Mouse (Mus musculus) spleen, adult 2 months (tissue): Measurements from ENCODE around the gene Scnn1g. TPM values are rescaled to one million over a fixed set of nuclear protein-coding genes. Genes with fewer than 3 reads are reported as not detected.

Experiments
- DNase-seq, 2 experiments: peaks; one replicate each; pipeline versions ENCODE4 v3.0.0 to v3.0.0-alpha.2; 2012 to 2021; ENCODE audit warnings: low spot score in 2 of 2, low read depth in 1 of 2
- H3K27ac ChIP-seq: fragments of 200-500 bp; 2 replicates; pipeline ENCODE4 v1.5.1; 2012; ENCODE audit warnings: low read length, inconsistent platforms; ENCODE audit not compliant: insufficient read depth
- H3K27me3 ChIP-seq: fragments of 200-500 bp; 2 replicates; pipeline ENCODE4 v1.6.1; 2012; ENCODE audit warnings: mild to moderate bottlenecking, moderate library complexity, low read length, inconsistent platforms; ENCODE audit not compliant: control insufficient read depth, insufficient read depth
- H3K36me3 ChIP-seq: fragments of 200-500 bp; 2 replicates; pipeline ENCODE4 v1.6.1; 2012; ENCODE audit warnings: mild to moderate bottlenecking, low read length, inconsistent platforms; ENCODE audit not compliant: control insufficient read depth, insufficient read depth
- H3K4me1 ChIP-seq: fragments of 200-500 bp; 2 replicates; pipeline ENCODE4 v1.6.1; 2011; ENCODE audit warnings: inconsistent platforms; ENCODE audit not compliant: control insufficient read depth, insufficient read depth, insufficient read length
- H3K4me3 ChIP-seq: fragments of 200-500 bp; 2 replicates; pipeline ENCODE4 v1.5.1; 2011; ENCODE audit warnings: mild to moderate bottlenecking, inconsistent platforms; ENCODE audit not compliant: insufficient read depth, insufficient read length; ENCODE audit errors: extremely low read depth
- CTCF ChIP-seq: fragments of 200-500 bp; IDR thresholded peaks from 2 replicates; pipeline ENCODE4 v1.5.1; 2011; ENCODE audit warnings: mild to moderate bottlenecking, inconsistent platforms; ENCODE audit not compliant: insufficient read depth, insufficient read length, insufficient replicate concordance; ENCODE audit errors: extremely low read depth
- POLR2A ChIP-seq: fragments of 200-500 bp; IDR thresholded peaks from 2 replicates; pipeline ENCODE4 v1.6.1; 2011; ENCODE audit warnings: low read depth, low read length, inconsistent platforms
- WGBS: fragments of 180-500 bp; shearing (Covaris S2); methylation state at CpG from one replicate; pipeline ENCODE4 v1.1.7; 2018; 5-methylcytosine and 5-hydroxymethylcytosine counted together
- polyA plus RNA-seq: library from polyadenylated mRNA; depleted of rRNA; stranded (reverse); fragments of >200 nt; gene quantifications from 2 replicates; pipeline ENCODE4 v1.2.3, GENCODE M21; 2012

Gene Scnn1g
- polyA plus RNA-seq, 1 experiment, result 0.04 TPM

DNA sequence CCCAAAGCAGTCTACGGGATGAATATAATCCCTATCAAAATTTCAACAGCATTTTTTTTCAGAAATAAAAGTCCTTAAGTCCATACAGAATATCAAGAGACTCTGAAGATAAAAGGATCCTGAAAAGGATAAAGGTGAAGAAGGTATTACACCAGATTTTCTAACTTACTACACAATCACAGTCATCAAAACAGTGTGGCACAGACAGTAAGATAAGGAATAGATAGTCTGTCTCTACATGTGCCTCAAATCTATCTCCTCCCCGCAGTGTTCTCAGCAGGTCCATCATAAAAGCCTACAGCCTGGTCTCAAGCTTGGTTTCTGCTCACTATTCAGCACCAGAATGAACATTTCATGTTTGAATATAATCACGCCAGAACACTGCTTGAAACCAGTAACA lies 33.8 kb upstream of the Scnn1g start:
- DNase-seq, result no peak
- no peak for TF ChIP-seq CTCF
- no peak for TF ChIP-seq POLR2A
- Histone ChIP-seq H3K4me3 (no peak overlapping the region), H3K27me3 (no peaks in the 10 kb centered on the region), H3K36me3 (peaks cover 2% of the 10 kb centered on the region; the same call in 1 of the 2 replicates), H3K27ac (no peak overlapping the region), H3K4me1 (no peaks in the 10 kb centered on the region; the same call in none of the 2 replicates)
- WGBS, result 96% methylated on average over 3 of the region's 3 CpGs

DNA sequence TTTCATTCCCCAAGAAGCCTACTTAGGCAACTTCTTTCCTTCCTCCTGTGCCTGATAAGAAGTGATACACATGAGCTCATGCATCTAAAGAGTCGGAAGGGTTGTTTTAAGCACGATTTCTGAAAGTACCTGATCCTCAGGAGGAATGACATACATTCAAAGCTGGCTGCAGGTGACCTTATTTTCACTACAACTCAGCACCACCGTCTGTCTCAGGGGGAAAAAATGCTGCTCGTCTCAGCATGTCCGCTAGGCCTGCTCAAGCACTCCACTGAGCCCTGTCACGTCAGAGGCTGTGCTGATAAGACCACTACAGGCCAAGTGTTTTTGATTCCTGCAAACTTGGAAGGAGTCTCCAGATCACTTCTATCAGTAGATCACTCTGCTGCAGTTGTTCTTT lies 32.3 kb upstream of the Scnn1g start:
- Histone ChIP-seq H3K4me3 (no peak overlapping the region), H3K27me3 (peaks cover 3% of the 10 kb centered on the region), H3K4me1 (peaks cover 6% of the 10 kb centered on the region), H3K27ac (no peak overlapping the region), H3K36me3 (peaks cover 2% of the 10 kb centered on the region; the same call in 1 of the 2 replicates)
- 80% methylated on average over 6 of the region's 6 CpGs for WGBS
- DNase-seq, result no peak
- TF ChIP-seq CTCF (no peak), POLR2A (no peak)

DNA sequence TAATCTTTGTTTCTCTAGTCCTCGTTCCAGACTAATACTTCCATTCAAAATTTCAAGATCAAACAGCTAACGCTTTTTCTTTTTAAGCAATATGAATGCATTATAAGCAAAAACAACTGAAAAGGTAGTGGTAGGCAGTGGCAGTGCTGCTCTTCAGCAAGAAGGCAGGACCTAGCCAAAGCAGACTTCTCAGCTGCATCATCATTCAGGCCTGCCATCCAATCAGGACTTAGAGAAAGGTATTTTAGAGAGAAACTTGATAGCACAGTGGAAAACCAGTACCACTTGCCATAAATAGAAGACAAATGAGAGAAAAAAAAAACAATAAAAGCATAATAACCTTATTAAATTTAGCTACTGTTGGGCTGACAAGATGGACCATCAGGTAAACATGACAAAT lies 29.2 kb upstream of the Scnn1g start:
- no peak overlapping the region for H3K27ac ChIP-seq
- DNase-seq, result no peak
- peaks cover 3% of the 10 kb centered on the region for H3K27me3 ChIP-seq
- peaks cover 6% of the 10 kb centered on the region; the same call in 1 of the 2 replicates for H3K4me1 ChIP-seq
- H3K36me3 ChIP-seq, result peaks cover 2% of the 10 kb centered on the region; the same call in 1 of the 2 replicates
- WGBS, result 91% methylated on average over 2 of the region's 2 CpGs
- TF ChIP-seq CTCF (no peak), POLR2A (no peak)
- no peak overlapping the region for H3K4me3 ChIP-seq

DNA sequence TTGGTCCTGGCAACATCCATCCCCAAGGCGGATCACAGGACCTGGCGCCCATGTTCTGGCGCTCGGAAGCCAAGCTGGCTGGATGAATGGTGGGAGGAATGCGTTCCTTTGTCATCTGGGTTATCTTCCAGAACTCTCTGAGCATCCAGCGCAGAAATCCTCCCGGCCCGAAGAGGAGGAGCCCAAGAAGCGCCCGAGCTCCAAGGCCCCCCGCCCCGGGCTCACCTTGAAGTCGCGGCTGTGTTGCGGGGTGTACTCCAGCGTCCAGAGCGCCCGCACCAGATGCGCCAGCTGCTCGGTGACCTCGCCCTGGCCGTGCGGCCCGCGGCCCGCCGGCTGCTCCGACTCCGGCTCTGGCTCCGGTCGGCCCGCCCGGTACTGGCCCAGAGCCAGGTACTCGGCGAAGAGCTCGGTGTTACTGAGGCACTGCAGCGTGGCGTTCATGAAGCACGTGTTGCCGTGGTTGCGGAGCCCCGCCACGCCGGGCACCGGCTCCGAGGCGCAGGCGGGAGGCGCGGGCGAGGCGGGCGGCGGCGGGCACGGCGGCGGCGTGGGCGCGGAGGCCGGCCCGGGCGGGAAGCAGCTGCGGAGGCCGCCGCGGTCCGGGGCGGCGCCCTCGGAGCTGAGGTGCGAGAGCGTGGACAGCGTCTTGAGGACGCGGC lies 27.7 kb upstream of the Scnn1g start:
- TF ChIP-seq CTCF (no peak), POLR2A (no peak)
- peak overlapping the region; percentile 85 for H3K4me3 ChIP-seq
- H3K4me1 ChIP-seq, result peaks cover 6% of the 10 kb centered on the region; the same call in 1 of the 2 replicates
- DNase-seq, result peak in 1 of 2 experiments; percentile 16
- 0 out of 2 replicates have a peak overlapping the region, but pooled peaks have one; percentile 38 for H3K27ac ChIP-seq
- H3K27me3 ChIP-seq, result peaks cover 3% of the 10 kb centered on the region
- 4% methylated on average over 71 of the region's 77 CpGs for WGBS
- peaks cover 2% of the 10 kb centered on the region; the same call in 1 of the 2 replicates for H3K36me3 ChIP-seq

DNA sequence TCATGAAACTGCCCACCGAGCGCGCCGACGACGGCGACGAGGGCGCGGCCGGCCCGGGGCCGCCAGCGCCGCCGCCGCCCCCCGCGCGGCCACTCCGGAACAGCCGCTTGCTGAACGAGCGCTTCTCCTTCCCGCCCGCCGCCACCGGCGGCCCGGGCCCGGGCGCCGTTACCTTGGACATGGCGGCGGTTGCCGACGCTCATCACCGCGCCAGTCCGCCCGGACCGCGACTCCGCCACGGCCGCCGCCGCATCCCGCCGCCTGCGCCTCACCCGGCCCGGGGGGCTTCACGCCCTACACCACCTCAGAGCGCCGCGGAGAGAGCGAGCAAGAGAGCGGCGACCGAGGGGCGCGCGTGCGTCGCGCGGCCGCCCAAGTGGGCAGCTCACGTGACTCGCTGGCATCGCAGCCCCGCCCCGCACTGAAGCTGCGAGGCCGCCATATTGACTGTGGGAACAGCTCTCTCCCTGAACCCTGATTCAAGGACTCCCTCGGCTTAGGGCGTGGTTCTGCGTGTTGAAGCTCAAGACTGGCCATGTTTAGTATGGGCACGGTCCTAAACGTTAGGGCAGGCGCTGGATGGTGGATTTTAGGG lies 27.1 kb upstream of the Scnn1g start, which contains the start of gene Usp31:
TSS of gene Usp31 (minus strand) at position 181 of the 595 bp plus-strand sequence.
- H3K27me3 ChIP-seq, result peaks cover 3% of the 10 kb centered on the region
- H3K4me3 ChIP-seq, result peak within 1 kb of the TSS; percentile 85
- peak within 1 kb of the TSS; percentile 38; the same call in 1 of the 2 replicates for H3K27ac ChIP-seq
- WGBS, result 1% methylated on average over 75 of the region's 82 CpGs
- H3K36me3 ChIP-seq, result no peaks in the 10 kb centered on the region
- peaks cover 6% of the 10 kb centered on the region; the same call in 1 of the 2 replicates for H3K4me1 ChIP-seq
- peak; percentile 88 to 93 for DNase-seq
- TF ChIP-seq POLR2A (peak; percentile 22; the same call in 1 of the 2 replicates), CTCF (no peak)

DNA sequence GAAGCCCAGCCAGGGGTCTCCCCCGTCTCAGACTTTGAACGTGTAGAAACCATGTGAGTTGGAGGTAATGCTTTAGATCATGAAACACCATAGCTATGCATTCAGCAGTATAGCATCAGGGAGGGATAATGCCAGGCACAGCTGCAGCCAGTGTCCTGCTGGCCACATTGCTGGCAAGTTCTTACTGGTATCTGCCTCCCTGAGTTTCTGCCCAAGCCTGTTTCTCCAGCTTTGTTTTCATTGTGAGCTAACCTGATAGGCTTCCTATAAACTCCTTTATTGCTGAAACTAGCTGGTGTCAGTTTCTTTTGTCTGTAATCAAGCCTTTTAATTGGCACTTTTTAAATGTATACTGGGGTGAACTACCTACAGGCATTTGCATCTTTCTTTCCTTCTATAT lies 23.1 kb upstream of the Scnn1g start:
- no peak for DNase-seq
- WGBS, result 63% methylated on average over 2 of the region's 2 CpGs
- peaks cover 3% of the 10 kb centered on the region for H3K27me3 ChIP-seq
- H3K4me3 ChIP-seq, result no peak overlapping the region
- peaks cover 4% of the 10 kb centered on the region; the same call in 1 of the 2 replicates for H3K4me1 ChIP-seq
- no peak for TF ChIP-seq CTCF
- TF ChIP-seq POLR2A, result no peak
- H3K27ac ChIP-seq, result no peak overlapping the region
- no peaks in the 10 kb centered on the region for H3K36me3 ChIP-seq
